Mouse (Mus musculus) left cerebral cortex, adult 8-10 months (tissue): ENCODE data around the gene Slc12a3. TPM values are rescaled to one million over a fixed set of nuclear protein-coding genes. Genes with fewer than 3 reads are reported as not detected.
A peak's percentile ranks its signal among the peaks of the same experiment; 100 is the strongest.

Source experiments
- DNase-seq, 2 experiments: peaks; one replicate each; pipeline ENCODE4 v3.0.0; 2022; ENCODE audit warnings: low spot score in 2 of 2
- total RNA-seq, 4 experiments: library from RNA; stranded (reverse); gene quantifications; 2 replicates each; pipeline ENCODE4 v1.2.4; 2022

Gene Slc12a3
- total RNA-seq, 4 experiments from 2014 or later, result 0.20 to 0.57 (median 0.48) TPM

DNA sequence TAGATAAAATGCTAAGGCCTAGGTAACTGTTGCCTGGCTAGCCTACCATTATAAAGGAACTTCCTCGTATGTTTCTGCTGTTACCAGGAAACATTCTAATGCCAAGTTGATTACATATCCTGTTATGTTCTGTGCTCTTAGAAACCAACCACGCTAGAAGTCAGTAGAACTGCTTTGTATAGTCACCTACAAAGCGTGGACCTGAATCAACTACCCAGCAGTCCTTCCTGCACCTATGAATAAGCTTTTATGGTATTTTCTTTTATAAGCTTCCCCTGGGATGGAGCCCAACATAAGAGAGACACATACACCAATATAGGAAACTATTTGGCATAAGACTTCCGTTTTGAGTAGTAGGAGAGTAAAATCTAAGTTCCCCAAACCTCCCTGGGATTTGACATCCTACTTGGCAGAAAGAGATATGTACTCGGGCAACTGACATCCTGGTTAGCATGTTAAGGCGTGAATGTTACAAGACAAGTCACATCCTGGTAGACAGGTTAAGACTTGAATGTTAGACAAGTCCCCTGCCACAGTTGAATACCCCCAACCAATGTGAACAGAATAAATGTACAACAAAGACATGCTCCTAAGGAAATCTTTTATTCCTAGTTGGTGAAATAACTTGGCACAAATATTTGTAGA lies 44.1 kb downstream of the Slc12a3 start:
- no peak for DNase-seq

GRCm38 (mm10) chr8:94375551-94375991 lies 46.6 kb downstream of the Slc12a3 start:
- DNase-seq, result no peak

- no peak for DNase-seq
These were observed 47.2 kb downstream of the Slc12a3 start for GRCm38 (mm10) chr8:94376176-94376575.

DNA sequence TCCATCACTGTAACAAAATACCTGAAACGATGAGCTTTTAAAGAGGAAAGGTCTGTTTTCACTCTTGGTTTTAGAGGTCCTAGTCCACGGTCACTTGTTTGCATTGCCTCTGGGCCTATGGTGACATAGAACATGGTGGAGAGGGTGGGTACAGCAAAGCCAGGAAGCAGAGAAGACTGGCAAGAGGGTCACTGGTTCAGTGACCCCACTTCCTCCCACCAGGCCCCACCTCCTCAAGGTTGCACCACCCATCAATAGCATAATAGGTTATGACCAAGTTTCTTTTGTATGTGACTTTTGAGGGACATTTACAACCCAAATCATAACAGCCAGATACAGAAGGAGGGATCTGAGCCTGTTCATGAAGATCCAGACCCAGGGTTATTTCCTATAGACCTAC lies 47.6 kb downstream of the Slc12a3 start:
- DNase-seq, result no peak

DNA sequence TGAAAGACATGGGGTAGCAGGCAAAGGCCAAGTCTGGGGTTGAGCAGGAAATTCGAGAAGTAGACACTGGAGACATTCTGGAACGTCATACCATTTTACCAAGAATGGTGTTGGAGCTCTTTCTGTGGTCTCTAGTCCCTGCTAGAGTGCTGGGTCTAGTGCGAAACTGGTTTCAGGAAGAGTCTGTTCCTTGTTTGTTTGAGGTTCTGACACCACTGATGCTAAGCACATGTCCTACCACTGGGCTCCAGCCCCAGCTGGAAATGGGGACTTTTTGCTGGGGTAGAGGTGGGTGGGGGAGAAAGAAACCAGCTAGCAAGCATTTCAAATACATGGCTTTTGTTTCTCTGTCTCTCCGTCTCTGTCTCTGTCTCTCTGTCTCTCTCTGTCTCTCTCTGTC lies 48.0 kb downstream of the Slc12a3 start:
- DNase-seq, result no peak

- no peak for DNase-seq
These were observed 48.8 kb downstream of the Slc12a3 start for GRCm38 (mm10) chr8:94377714-94378205.

- DNase-seq, result no peak
These were observed 49.9 kb downstream of the Slc12a3 start for GRCm38 (mm10) chr8:94378763-94379415.

- no peak for DNase-seq
These were observed 50.7 kb downstream of the Slc12a3 start for GRCm38 (mm10) chr8:94379686-94380085.

GRCm38 (mm10) chr8:94384166-94384565 lies 55.2 kb downstream of the Slc12a3 start:
- no peak for DNase-seq

- DNase-seq, result no peak
These were observed 56.7 kb downstream of the Slc12a3 start for GRCm38 (mm10) chr8:94385506-94386213.

- DNase-seq, result peak; percentile 97 to 98
These were observed 57.4 kb downstream of the Slc12a3 start, which contains the start of gene Herpud1 for GRCm38 (mm10) chr8:94386214-94387026. TSS of gene Herpud1 (plus strand) at chr8:94386438.

DNA sequence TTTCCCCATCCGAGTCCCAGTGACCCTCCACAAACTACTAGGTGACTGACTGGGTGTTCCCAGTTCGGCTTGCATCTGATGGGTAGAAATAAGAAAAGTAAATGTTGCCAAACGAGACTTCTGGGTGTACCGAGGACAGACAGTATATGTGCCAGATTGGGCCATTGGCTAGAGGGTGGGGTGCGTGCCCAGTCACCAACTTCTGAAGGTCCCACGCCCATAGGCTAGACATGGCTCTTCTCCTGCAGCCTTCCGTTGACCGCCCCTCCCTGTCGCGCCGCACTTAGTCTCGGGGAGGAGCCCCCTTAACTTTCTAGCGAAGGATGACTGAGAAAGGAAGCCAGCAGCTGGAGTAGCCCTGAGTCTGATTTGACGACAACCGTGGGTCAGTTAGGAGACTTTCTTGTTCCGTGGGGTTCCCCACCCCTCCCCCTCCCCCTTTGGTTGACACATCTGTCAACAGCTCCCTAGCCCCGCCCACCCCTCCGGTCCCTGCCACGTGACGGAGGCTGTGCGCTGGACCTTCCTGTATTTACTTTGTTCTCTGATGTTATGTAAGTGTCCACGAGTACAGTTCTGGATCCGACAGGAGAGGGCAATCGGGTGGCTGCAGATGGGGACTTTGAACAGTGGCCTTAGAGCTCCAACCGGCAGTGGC lies 58.2 kb downstream of the Slc12a3 start:
- peak; percentile 56 to 86 for DNase-seq

DNA sequence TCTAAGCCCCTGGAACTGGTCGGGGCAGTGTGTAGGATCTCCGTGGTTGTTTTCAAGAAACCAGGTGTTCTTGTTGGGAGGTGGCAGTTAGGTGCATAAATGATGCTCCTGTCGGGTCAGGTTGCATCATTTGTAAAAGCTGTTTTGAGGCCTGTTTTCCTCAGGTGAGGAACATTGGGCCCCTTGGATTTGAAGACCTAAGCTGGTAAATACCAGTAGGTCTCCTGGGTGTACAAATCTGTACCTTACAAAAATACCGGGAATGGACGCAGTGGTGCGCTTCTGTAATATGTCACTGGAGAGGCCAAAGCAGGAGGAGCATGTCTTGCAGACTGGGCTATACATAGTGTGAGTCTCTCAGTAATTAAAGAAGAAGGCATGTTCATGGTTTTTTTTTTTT lies 58.8 kb downstream of the Slc12a3 start:
- DNase-seq, result no peak

GRCm38 (mm10) chr8:94389531-94389930 lies 60.5 kb downstream of the Slc12a3 start:
- no peak for DNase-seq

DNA sequence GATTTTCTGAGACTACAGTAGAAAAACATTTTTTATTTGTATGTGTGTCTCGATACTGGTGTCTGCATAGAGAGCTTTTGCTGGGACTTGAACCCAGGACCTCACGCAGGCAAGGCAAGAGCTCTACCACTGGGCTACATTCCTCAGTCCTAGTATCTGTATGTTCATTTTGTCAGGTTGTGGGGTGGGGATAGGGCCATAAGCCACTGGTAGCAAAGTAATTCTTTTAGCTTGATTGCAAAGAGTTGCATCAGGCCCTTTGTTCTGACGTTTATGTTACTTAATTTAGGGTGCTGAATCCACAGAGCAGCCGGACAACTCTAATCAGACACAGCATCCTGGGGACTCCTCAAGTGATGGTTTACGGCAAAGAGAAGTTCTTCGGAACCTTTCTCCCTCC lies 61.4 kb downstream of the Slc12a3 start:
- DNase-seq, result no peak

DNA sequence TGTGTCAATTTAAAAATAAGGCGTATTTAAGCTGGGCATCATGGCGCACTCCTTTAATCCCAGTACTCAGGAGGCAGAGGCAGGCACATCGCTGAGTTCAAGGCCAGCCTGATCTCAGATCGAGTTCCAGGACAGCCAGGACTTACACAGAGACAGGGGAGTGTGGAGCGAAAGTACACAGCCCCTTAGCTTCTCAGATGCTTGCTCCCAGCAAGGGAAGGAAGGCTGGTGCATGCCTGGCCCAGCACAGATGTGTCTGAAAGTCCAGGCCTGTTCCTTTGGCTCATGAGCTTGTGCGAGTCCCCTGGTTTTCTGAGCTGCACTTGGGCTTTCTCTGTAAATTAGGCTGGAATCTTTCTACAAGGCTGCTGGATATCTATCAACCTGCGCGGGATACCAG lies 61.9 kb downstream of the Slc12a3 start:
- DNase-seq, result no peak

GRCm38 (mm10) chr8:94392147-94392546 lies 63.1 kb downstream of the Slc12a3 start:
- no peak for DNase-seq

DNA sequence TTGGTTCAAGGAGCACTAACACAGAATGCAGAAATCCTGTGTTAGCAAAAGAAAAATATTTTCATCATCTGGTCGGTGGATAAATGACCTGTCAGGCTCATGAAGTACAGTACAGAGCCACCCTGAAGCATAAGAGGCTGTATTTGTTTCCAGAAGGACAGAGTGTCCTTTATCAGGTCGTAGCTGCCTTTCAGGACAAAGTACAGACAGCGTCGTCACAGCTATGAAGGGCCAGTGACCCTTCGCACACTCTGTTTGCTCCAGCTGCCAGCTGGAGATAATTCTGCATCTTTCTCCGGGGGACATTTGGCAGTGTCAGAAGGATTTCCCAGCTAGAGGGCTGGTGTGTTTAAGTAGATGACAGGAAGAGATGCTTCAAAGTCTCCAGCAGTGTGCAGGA lies 63.6 kb downstream of the Slc12a3 start:
- DNase-seq, result no peak

DNA sequence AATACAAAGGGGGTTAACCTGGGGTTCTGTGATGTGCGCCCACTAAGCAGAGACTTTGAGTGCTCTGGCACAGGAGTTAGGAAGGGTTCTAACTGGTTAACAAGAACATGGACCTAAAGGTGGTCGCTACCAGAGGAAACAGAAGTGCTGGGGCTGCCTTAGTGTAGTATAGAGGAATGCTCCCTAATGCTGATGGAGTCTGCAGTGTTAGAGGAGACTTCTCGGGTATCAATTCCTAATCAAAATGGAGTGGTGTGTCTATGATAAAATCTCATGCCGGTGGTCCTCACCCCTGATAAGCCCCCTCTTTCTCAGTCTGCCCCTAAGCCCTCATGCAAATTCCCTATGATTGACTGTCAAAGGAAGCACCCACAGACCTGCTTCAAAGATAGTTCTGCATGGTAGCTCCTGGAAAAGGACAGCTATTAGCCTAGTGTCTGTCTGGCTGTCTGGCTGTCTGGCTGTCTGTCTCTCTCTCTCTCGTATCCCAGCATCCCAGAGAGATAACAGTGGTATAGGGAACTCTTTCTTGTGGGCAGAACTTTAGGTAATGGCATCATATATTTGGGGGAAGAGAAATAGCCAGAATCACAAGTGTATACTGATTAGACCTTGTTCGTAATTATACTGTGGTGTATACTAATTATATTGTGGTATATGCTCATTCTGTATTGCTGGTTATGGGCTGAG lies 67.0 kb downstream of the Slc12a3 start:
- no peak for DNase-seq

GRCm38 (mm10) chr8:94396964-94397657 lies 68.1 kb downstream of the Slc12a3 start:
- peak in 1 of 2 experiments; percentile 42 for DNase-seq
